Mouse (Mus musculus) c-Kit-positive CD71-positive TER-119-negative erythroid progenitor cells, embryonic 14.5 days (primary cell): ENCODE measurements around the gene Aicda.

Source experiments
- DNase-seq: peaks from one replicate; pipeline ENCODE4 v3.0.0-alpha.2; 2013; ENCODE audit warnings: low read depth

Gene Aicda

GRCm38 (mm10) chr6:122601031-122601430 lies 47.4 kb downstream of the Aicda start:
- DNase-seq, result no peak

- no peak for DNase-seq
These were observed 48.0 kb downstream of the Aicda start for GRCm38 (mm10) chr6:122601615-122602014.

GRCm38 (mm10) chr6:122602242-122602991 lies 48.8 kb downstream of the Aicda start, which contains the start of gene Apobec1:
Apobec1 (minus strand) TSS chr6:122602444.
- DNase-seq, result peak; percentile 75

- no peak for DNase-seq
These were observed 49.4 kb downstream of the Aicda start for GRCm38 (mm10) chr6:122602992-122603322.

GRCm38 (mm10) chr6:122604260-122604659 lies 50.7 kb downstream of the Aicda start:
- no peak for DNase-seq

GRCm38 (mm10) chr6:122605483-122605882 lies 51.9 kb downstream of the Aicda start:
- no peak for DNase-seq

- DNase-seq, result no peak
These were observed 53.1 kb downstream of the Aicda start for GRCm38 (mm10) chr6:122606661-122607060.

GRCm38 (mm10) chr6:122607700-122608099 lies 54.1 kb downstream of the Aicda start:
- DNase-seq, result no peak

GRCm38 (mm10) chr6:122608434-122609376 lies 55.1 kb downstream of the Aicda start:
- no peak for DNase-seq

GRCm38 (mm10) chr6:122609377-122609728 lies 55.8 kb downstream of the Aicda start:
- DNase-seq, result no peak

GRCm38 (mm10) chr6:122609771-122610170 lies 56.2 kb downstream of the Aicda start, which contains the start of gene Gdf3:
Gdf3 (minus strand) TSS chr6:122610087.
- DNase-seq, result no peak

GRCm38 (mm10) chr6:122612426-122612825 lies 58.8 kb downstream of the Aicda start:
- DNase-seq, result peak; percentile 55
